In genomic region chr17:49863597-49863996, GRCm38 (mm10) we compare ENCODE assay signal across 10 mouse cellular contexts.
DNase-seq lines count a peak whose midpoint lies in the region; ATAC-seq and TF ChIP-seq lines count a peak whose summit lies in the region.
"Had no signal": no experiment of that assay in that cellular context is flagged by ENCODE, and none has a peak within 500 bp of the region (broad histone marks: within the 10 kb centered on the region; RNA-seq: fewer than 3 reads in every experiment).

No protein-coding gene starts in this region.

- H3K36me3 ChIP-seq in lung, embryonic 14.5 days (ENCODE audit: insufficient read depth), result no peaks in the 10 kb centered on the region
- H3K36me3 ChIP-seq in forebrain, embryonic 14.5 days (ENCODE audit: control insufficient read depth, insufficient read depth, low read length), result no peaks in the 10 kb centered on the region
- H3K36me3 ChIP-seq in limb, embryonic 14.5 days (ENCODE audit: control insufficient read depth, insufficient read depth, low read length), result no peaks in the 10 kb centered on the region
- no peaks in the 10 kb centered on the region for H3K36me3 ChIP-seq in stomach, embryonic 16.5 days (ENCODE audit: control insufficient read depth, insufficient read depth, low read length)

- no peaks in the 10 kb centered on the region for H3K27me3 ChIP-seq in lung, embryonic 14.5 days (ENCODE audit: insufficient read depth, low read length)
- H3K27me3 ChIP-seq in forebrain, embryonic 14.5 days (replicated peaks; ENCODE audit: control insufficient read depth, insufficient read depth, low read length), result no peaks in the 10 kb centered on the region
- no peaks in the 10 kb centered on the region for H3K27me3 ChIP-seq in limb, embryonic 14.5 days (ENCODE audit: control insufficient read depth, insufficient read depth, low read length)
- no peaks in the 10 kb centered on the region; the same call in 1 of the 2 replicates for H3K27me3 ChIP-seq in stomach, embryonic 16.5 days (ENCODE audit: control insufficient read depth, insufficient read depth, low read length)

- no peak for ATAC-seq in lung, embryonic 14.5 days (ENCODE audit: insufficient read depth)
- ATAC-seq in forebrain, embryonic 14.5 days, result no peak
- no peak for ATAC-seq in limb, embryonic 14.5 days (ENCODE audit: low FRiP score, low read depth)
- no peak for ATAC-seq in stomach, embryonic 16.5 days (ENCODE audit: insufficient read depth, low FRiP score)
- ATAC-seq: inflammation-experienced regulatory T-cells, adult 6 months had no signal

- no peak for DNase-seq in lung, embryonic 14.5 days
- no peak for DNase-seq in lung, adult 2 months
- peak; percentile 42 for DNase-seq in forebrain, embryonic 14.5 days (ENCODE audit: low spot score)
- DNase-seq in limb, embryonic 14.5 days (ENCODE audit: low spot score), result no peak
- no peak for DNase-seq in right cerebral cortex, adult 2 months (ENCODE audit: low spot score in 2 of 2)
- no peak for DNase-seq in layer of hippocampus, adult 8-10 months (ENCODE audit: low spot score in 2 of 2)
- DNase-seq: lung, adult 18-20 months had no signal

- no peak for TF ChIP-seq POLR2A in lung, adult 2 months (IDR thresholded peaks at IDR 0.05; ENCODE audit: borderline replicate concordance, extremely low read depth, low read depth, low read length)
- TF ChIP-seq POLR2A in limb, embryonic 14.5 days (IDR thresholded peaks at IDR 0.05; ENCODE audit: borderline replicate concordance, extremely low read depth, insufficient read depth, insufficient read length), result no peak

- no peaks in the 10 kb centered on the region for H3K9me3 ChIP-seq in lung, embryonic 14.5 days (ENCODE audit: low read depth, low read length)
- H3K9me3 ChIP-seq in forebrain, embryonic 14.5 days (replicated peaks; ENCODE audit: control insufficient read depth, low read length), result no peaks in the 10 kb centered on the region
- no peaks in the 10 kb centered on the region for H3K9me3 ChIP-seq in limb, embryonic 14.5 days (ENCODE audit: control insufficient read depth, low read length)
- 0 out of 2 replicates have a peak, but pooled peaks cover 5% of the 10 kb centered on the region for H3K9me3 ChIP-seq in stomach, embryonic 16.5 days (replicated peaks; ENCODE audit: control insufficient read depth, low read length)

- WGBS in lung, embryonic 14.5 days, result 51% methylated on average over 5 of the region's 5 CpGs
- 65% methylated on average over 5 of the region's 5 CpGs for WGBS in lung, adult 2 months
- 29% methylated on average over 5 of the region's 5 CpGs for WGBS in forebrain, embryonic 14.5 days
- 61% methylated on average over 5 of the region's 5 CpGs for WGBS in limb, embryonic 14.5 days
- 35% methylated on average over 5 of the region's 5 CpGs for WGBS in stomach, embryonic 16.5 days

- H3K4me1 ChIP-seq in lung, embryonic 14.5 days (ENCODE audit: insufficient read depth), result 0 out of 2 replicates have a peak, but pooled peaks cover 9% of the 10 kb centered on the region
- no peaks in the 10 kb centered on the region for H3K4me1 ChIP-seq in lung, adult 2 months (ENCODE audit: control insufficient read depth, insufficient read depth, low read length)
- peaks cover 23% of the 10 kb centered on the region for H3K4me1 ChIP-seq in forebrain, embryonic 14.5 days (ENCODE audit: control insufficient read depth, insufficient read depth, low read length)
- H3K4me1 ChIP-seq in limb, embryonic 14.5 days (ENCODE audit: control insufficient read depth, insufficient read depth, low read length), result 0 out of 2 replicates have a peak, but pooled peaks cover 6% of the 10 kb centered on the region
- H3K4me1 ChIP-seq in stomach, embryonic 16.5 days (ENCODE audit: control insufficient read depth, insufficient read depth, low read length), result peaks cover 2% of the 10 kb centered on the region; the same call in 1 of the 2 replicates

- H3K9ac ChIP-seq in lung, embryonic 14.5 days, result no peak overlapping the region
- no peak overlapping the region for H3K9ac ChIP-seq in forebrain, embryonic 14.5 days (ENCODE audit: low read length)
- H3K9ac ChIP-seq in limb, embryonic 14.5 days (ENCODE audit: low read depth, low read length, severe bottlenecking), result no peak overlapping the region
- no peak overlapping the region for H3K9ac ChIP-seq in stomach, embryonic 16.5 days (ENCODE audit: low read length)

- TF ChIP-seq CTCF in lung, embryonic 14.5 days (IDR thresholded peaks at IDR 0.05; ENCODE audit: low read depth), result no peak
- no peak for TF ChIP-seq CTCF in lung, adult 2 months (IDR thresholded peaks at IDR 0.05; ENCODE audit: insufficient read depth, low read length)

- no peak overlapping the region for H3K4me3 ChIP-seq in lung, embryonic 14.5 days (ENCODE audit: low read depth, low read length)
- no peak overlapping the region for H3K4me3 ChIP-seq in lung, adult 2 months (replicated peaks; ENCODE audit: extremely low read depth, low read depth, low read length)
- no peak overlapping the region for H3K4me3 ChIP-seq in forebrain, embryonic 14.5 days (ENCODE audit: low read depth, low read length)
- H3K4me3 ChIP-seq in limb, embryonic 14.5 days (replicated peaks; ENCODE audit: low read length), result no peak overlapping the region
- no peak overlapping the region for H3K4me3 ChIP-seq in stomach, embryonic 16.5 days (replicated peaks; ENCODE audit: low read length)

- peak overlapping the region; percentile 42; the same call in 1 of the 2 replicates for H3K27ac ChIP-seq in lung, embryonic 14.5 days (ENCODE audit: low read depth)
- H3K27ac ChIP-seq in forebrain, embryonic 14.5 days (ENCODE audit: low read depth, low read length), result peak overlapping the region; percentile 17; the same call in 1 of the 2 replicates
- 0 out of 2 replicates have a peak overlapping the region, but pooled peaks have one; percentile 2 for H3K27ac ChIP-seq in limb, embryonic 14.5 days (replicated peaks; ENCODE audit: low read depth, low read length)
- peak overlapping the region; percentile 57; the same call in 1 of the 2 replicates for H3K27ac ChIP-seq in stomach, embryonic 16.5 days (ENCODE audit: low read length)
- H3K27ac ChIP-seq: kidney, postnatal 0 days had no signal

- H3K4me2 ChIP-seq in lung, embryonic 14.5 days, result no peak overlapping the region
- H3K4me2 ChIP-seq in forebrain, embryonic 14.5 days (ENCODE audit: low read length), result no peak overlapping the region
- H3K4me2 ChIP-seq in limb, embryonic 14.5 days (replicated peaks; ENCODE audit: low read depth, low read length, severe bottlenecking), result no peak overlapping the region
- H3K4me2 ChIP-seq in stomach, embryonic 16.5 days (ENCODE audit: low read depth, low read length), result no peak overlapping the region

Comparison
In these comparisons a context has a peak if more than half of its experiments do, and no peak if none do; other contexts are left out.
1. H3K27ac ChIP-seq: peak in every context shown above with its lines; median percentile 57 in stomach, embryonic 16.5 days; 42 in lung, embryonic 14.5 days; 17 in forebrain, embryonic 14.5 days; 2 in limb, embryonic 14.5 days.